Mouse (Mus musculus): ENCODE measurements around the gene Tmem270.

DNA sequence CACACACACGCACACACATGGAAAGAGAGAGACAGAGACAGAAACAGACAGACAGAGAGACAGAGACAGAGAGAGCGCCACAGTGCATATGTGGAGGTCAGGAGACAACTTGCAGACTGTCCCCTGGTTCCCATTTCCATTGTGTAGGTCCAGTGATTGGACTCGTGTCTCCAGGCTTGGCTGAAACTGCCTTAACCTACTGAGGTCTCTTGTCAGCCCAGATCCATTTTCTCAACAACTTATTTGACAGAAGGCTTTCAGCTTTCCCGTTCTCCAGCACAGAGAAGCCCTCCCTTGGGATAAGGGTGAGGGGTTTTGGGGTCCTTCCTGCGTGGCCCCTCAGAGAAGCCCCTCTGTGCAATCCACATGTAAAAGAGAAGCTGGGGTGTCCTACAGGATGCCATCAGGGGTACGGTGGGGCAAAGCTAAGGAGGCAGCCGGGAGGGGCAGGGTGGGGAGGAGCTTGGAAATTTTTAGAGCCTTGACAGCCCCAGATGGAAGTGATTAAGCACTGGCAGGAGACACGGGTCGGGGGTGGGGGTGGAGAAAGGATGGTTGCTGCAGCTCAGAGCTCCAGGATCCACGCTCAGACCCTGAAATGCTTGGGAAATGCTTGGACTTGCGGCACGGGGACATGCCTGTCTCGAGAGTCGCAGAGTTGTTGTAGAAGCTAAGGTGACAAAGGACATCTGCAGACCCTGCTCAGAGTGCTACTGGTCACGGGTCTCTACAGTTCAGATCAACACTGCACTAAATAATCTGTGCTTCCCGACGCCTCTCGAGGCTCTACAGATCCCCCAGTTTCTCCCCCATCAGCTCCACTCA is 39.0 kb downstream of the Tmem270 start:
- TF ChIP-seq CTCF (conservative IDR thresholded peaks at IDR 0.05; ENCODE audit: insufficient read depth, insufficient read length, low read depth, low read length), result no peak
- no peak for TF ChIP-seq POLR2A (IDR thresholded peaks at IDR 0.05; ENCODE audit: low read depth, low read length)
